Mouse (Mus musculus): ENCODE data around the gene Ngdn. TPM values are rescaled to one million over a fixed set of nuclear protein-coding genes. Genes with fewer than 3 reads are reported as not detected.

Ngdn gene
- 133 TPM for polyA plus RNA-seq (2017; shearing (Covaris generic))

DNA sequence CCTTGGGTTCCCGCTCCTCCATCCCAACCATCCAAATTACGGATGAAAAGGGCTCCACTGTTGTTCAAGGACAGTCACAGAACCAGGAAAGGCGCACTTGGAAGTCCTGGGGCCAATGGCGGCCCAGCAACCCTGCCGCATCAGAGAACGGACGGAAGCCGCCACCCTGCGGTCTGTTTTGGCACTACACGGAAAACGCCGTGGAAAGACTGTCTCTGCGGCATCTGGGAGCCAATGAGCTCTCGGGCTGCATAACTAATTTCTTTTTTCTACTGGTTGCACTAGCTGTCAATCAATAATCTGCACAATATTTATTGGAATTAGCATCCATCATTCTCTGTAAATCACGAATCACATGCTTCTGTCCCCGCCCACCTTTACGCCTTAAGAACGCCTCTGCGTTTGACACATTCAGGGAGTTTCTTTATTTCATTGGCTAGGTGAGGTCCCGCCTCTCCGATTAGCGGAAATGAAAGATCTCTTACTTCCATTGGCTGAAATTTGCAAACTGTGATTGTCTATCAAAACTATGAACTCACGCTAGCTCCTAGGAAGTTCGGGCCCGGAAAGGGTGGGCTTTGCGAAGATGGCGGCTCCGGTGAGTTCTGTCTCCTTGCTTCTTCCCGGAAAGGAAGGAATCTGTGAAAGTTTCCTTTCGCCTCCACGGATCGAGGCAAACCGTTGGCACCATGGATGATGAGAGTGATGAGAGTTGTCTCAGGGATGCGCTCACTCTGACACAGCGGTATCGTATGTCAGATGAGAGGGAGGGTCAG is at the start of gene Ngdn:
Ngdn (plus strand) TSS at position 464 of the 776 bp plus-strand sequence.

DNA sequence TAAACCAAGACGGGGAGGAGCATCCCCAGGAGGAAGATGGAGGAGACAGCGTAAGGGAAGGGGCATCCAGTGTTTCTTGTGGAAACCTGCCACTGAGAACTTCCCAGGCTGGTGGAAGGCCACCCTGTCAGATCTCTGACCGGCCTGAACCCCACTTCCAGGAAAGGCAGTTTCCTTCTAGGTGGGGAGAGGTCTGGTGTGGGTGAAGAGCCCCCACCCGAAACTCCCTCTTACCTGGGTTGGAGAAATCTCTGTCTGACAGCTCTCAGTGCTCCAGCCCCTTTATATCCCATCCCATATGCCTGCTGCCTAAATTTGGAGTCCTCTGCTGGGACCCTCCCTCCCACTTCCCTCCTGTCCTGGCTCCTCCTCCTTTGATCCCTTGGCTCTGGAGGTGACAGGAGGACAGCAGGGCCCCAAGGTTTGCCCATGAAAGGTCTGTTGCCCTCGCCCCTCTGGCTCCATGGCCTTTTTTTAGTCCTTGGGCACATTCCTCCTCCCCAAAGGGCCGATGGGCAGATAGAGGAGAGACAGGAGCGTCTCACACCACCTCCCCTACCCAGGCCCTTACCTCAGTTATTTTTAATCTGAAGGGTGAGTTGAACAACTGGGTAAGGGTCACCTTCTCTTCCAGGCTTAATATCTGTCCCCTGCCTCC is 48.8 kb upstream of the Ngdn start, which contains the start of gene Myh6:
Myh6 (minus strand) TSS at position 608 of the 658 bp plus-strand sequence.

DNA sequence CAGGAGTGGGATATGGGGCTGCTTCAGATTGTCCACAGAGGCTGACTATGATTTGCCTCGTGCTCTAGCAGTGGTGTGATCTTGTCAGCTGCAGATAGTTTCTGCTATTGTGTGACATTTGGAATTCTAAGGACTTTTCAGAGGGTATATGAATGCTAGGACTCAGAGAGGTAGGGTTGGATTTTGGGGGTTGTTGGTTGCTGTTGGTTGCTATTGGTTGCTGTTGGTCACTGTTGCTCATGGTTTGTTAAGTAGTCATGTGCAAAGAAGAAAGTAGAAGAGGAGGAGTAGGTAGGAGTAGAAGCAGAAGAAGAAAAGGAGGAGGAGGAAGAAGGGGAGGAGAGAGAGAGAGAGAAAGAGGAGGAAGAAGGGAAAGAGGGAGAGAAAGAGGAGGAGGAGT is 38.6 kb upstream of the Ngdn start, which contains the start of gene Gm17428:
Gm17428 (plus strand) TSS at position 301 of the 400 bp plus-strand sequence.

DNA sequence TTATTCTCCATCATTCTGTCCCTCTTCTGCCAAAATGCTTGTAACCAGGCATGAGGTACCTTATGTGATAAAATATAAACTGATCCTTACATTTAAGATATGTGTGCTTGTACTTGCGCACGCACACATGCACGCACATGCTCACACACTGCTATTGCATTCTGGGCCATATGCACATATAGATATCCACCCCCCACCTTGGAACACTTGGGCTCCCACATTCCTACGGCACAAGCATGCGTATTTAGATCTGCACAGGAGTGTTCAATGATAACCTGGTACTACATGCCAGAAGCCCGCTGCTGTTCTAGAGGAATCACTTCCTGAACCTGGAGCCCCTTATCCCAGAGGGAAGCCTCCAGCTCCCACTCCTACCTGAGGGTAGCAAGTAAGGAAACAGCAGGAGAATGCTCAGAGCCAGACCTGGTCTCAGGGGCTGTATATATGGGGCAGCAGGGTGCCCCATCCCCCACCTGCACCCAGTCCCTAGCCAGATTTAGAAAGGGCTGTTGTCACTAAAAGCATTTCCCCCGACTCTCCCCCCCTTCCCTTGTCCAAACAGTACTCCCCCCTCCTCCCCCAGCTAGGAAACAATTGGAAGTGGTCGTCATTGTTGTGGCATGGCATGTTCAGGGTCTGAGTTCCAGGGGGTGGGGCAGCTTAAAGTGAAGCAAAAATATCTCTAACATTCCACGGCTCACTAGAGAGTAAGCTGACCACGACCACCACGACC is 21.0 kb upstream of the Ngdn start, which contains the start of gene Myh7:
Myh7 (minus strand) TSS at position 491 of the 733 bp plus-strand sequence.

Other genes with a start within 250 kb of the Ngdn start
- 0.74 TPM for gene Slc7a8, start 233.5 kb upstream of the Ngdn start, polyA plus RNA-seq (2017; shearing (Covaris generic))
- not detected for gene Rnf212b, start 201.3 kb upstream of the Ngdn start, polyA plus RNA-seq (2017; shearing (Covaris generic))
- 16.6 TPM for gene Homez, start 144.5 kb upstream of the Ngdn start, polyA plus RNA-seq (2017; shearing (Covaris generic))
- gene Ppp1r3e, start 137.9 kb upstream of the Ngdn start, polyA plus RNA-seq (2017; shearing (Covaris generic)): 0.60 TPM
- gene Bcl2l2, start 132.1 kb upstream of the Ngdn start, polyA plus RNA-seq (2017; shearing (Covaris generic)): 0.59 TPM
- 0.38 TPM for gene Gm20521, start 132.0 kb upstream of the Ngdn start, polyA plus RNA-seq (2017; shearing (Covaris generic))
- gene Pabpn1, start 123.0 kb upstream of the Ngdn start, polyA plus RNA-seq (2017; shearing (Covaris generic)): 32.5 TPM
- 2.1 TPM for gene Slc22a17, start 102.3 kb upstream of the Ngdn start, polyA plus RNA-seq (2017; shearing (Covaris generic))
- gene Efs, start 89.3 kb upstream of the Ngdn start, polyA plus RNA-seq (2017; shearing (Covaris generic)): not detected
- not detected for gene Il25, start 82.8 kb upstream of the Ngdn start, polyA plus RNA-seq (2017; shearing (Covaris generic))
- gene Cmtm5, start 79.2 kb upstream of the Ngdn start, polyA plus RNA-seq (2017; shearing (Covaris generic)): not detected
- not detected for gene Myh6, start 48.5 kb upstream of the Ngdn start, polyA plus RNA-seq (2017; shearing (Covaris generic))
- gene Gm17428, start 38.5 kb upstream of the Ngdn start, polyA plus RNA-seq (2017; shearing (Covaris generic)): not detected
- gene Myh7, start 20.8 kb upstream of the Ngdn start, polyA plus RNA-seq (2017; shearing (Covaris generic)): not detected
- 11.1 TPM for gene Zfhx2, start 76.9 kb downstream of the Ngdn start, polyA plus RNA-seq (2017; shearing (Covaris generic))
- gene Thtpa, start 79.3 kb downstream of the Ngdn start, polyA plus RNA-seq (2017; shearing (Covaris generic)): 18.4 TPM
- gene Ap1g2, start 91.1 kb downstream of the Ngdn start, polyA plus RNA-seq (2017; shearing (Covaris generic)): 172 TPM
- gene Jph4, start 101.5 kb downstream of the Ngdn start, polyA plus RNA-seq (2017; shearing (Covaris generic)): not detected
- not detected for gene Dhrs2, start 206.6 kb downstream of the Ngdn start, polyA plus RNA-seq (2017; shearing (Covaris generic))

Data from inflammation-experienced regulatory T-cells, adult 16 weeks (primary cell).